Mouse (Mus musculus) megakaryocyte, embryonic 14.5 days (primary cell): ENCODE data around the gene Asap3.

ENCODE experiments used
- FLI1 ChIP-seq: IDR thresholded peaks from 2 replicates; pipeline ENCODE4 v1.6.1; 2012; ENCODE audit warnings: low read length, inconsistent platforms, mixed read lengths
- GATA1 ChIP-seq: IDR thresholded peaks from 3 replicates; pipeline ENCODE4 v1.6.1; 2012; ENCODE audit warnings: mixed read lengths, low read length, inconsistent platforms, borderline replicate concordance

- TF ChIP-seq FLI1, result no peak
- no peak for TF ChIP-seq GATA1
These were observed 35.8 kb upstream of the Asap3 start for GRCm38 (mm10) chr4:136170401-136170800.
